Mouse (Mus musculus) forebrain, embryonic 15.5 days (tissue): ENCODE data around the gene Cercam. TPM values are rescaled to one million over a fixed set of nuclear protein-coding genes. Genes with fewer than 3 reads are reported as not detected.

ENCODE experiments used
- ATAC-seq: fragments of 200-750 bp; cut with Nextera tagmentation; replicated peaks from 2 replicates; pipeline ENCODE4 v1.8.0; 2017; ENCODE audit warnings: mild to moderate bottlenecking, moderate TSS enrichment, moderate library complexity
- H3K27ac ChIP-seq: fragments of 300-500 bp; sonication (generic); replicated peaks from 2 replicates; pipeline ENCODE4 v1.5.1; 2015; ENCODE audit warnings: mild to moderate bottlenecking, inconsistent platforms
- H3K27me3 ChIP-seq: fragments of 300-500 bp; sonication (generic); 2 replicates; pipeline ENCODE4 v1.6.1; 2015; ENCODE audit warnings: inconsistent platforms
- H3K36me3 ChIP-seq: fragments of 300-500 bp; sonication (generic); 2 replicates; pipeline ENCODE4 v1.6.1; 2015; ENCODE audit warnings: mild to moderate bottlenecking, inconsistent platforms
- H3K4me1 ChIP-seq: fragments of 300-500 bp; sonication (generic); 2 replicates; pipeline ENCODE4 v1.6.1; 2015; ENCODE audit warnings: inconsistent platforms
- H3K4me2 ChIP-seq: fragments of 300-500 bp; sonication (generic); replicated peaks from 2 replicates; pipeline ENCODE4 v1.6.1; 2015; ENCODE audit warnings: mild to moderate bottlenecking, inconsistent platforms
- H3K4me3 ChIP-seq: fragments of 300-500 bp; sonication (generic); 2 replicates; pipeline ENCODE4 v1.5.1; 2015; ENCODE audit warnings: mild to moderate bottlenecking, inconsistent platforms
- H3K9ac ChIP-seq: fragments of 300-500 bp; sonication (generic); replicated peaks from 2 replicates; pipeline ENCODE4 v1.6.1; 2015; ENCODE audit warnings: mild to moderate bottlenecking, inconsistent platforms
- H3K9me3 ChIP-seq: fragments of 300-500 bp; sonication (generic); 2 replicates; pipeline ENCODE4 v1.6.1; 2016; ENCODE audit warnings: inconsistent platforms
- WGBS: fragments of 180-500 bp; shearing (Covaris S2); methylation state at CpG from one replicate; pipeline ENCODE4 v1.1.7; 2015; ENCODE audit warnings: mixed read lengths; 5-methylcytosine and 5-hydroxymethylcytosine counted together
- polyA plus RNA-seq: library from polyadenylated mRNA; unstranded; fragments of >200 nt; fragmentation: Nextera tagmentation; extraction: Ambion mirVana; gene quantifications from 2 replicates; pipeline ENCODE4 v1.2.1, GENCODE M21; 2015

Cercam gene
- polyA plus RNA-seq, 1 experiment from 2014 or later: 7.2 TPM

DNA sequence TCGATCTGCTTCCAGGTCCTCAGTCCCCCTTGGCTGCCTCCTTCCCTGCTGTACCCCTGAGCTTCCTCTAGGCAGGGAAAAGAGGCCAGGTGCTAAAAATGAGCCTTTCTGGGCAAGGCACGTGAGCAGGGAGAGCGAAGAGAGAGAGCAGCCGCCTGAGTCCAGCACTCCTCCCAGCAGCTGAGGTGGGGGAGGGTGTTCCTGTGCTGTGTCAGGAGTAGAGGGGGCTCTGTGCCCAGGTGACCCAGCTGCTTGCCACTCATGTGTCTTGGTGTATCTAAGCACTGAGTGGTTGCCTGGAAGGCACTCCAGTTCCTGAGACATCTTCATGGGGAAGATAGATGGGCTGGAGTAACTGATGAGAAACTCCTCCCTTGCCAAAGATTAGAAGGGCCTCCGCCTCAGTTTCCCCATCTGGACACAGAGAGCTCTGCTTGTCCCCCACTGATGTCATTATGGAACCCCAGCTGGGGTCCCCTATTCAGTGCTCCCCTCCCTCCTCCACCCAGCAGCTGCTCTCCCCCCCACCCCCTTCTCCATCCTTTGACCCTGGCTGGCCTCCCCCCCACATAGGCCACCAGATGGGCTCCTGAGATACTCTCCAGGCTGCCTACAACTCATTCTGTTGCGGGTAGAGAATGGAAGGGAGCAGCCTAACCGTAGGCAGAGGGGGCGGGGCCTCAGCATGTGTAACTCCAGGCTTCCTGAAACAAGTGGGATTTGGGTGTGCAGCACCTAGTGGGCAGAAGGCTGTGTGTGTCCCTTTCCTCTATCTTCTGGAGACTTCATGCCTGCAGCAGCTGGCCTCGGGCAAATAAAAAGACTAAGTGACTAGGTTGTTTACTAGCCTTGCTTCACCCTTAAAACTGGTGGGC is 25.5 kb upstream of the Cercam start:
- no peaks in the 10 kb centered on the region for H3K9me3 ChIP-seq
- WGBS: 61% methylated on average over 9 of the region's 9 CpGs
- H3K27me3 ChIP-seq: peaks cover 35% of the 10 kb centered on the region
- peaks cover 19% of the 10 kb centered on the region for H3K36me3 ChIP-seq
- no peak overlapping the region for H3K4me2 ChIP-seq
- H3K9ac ChIP-seq: no peak overlapping the region
- no peak for ATAC-seq
- H3K4me3 ChIP-seq: no peak overlapping the region
- peaks cover 13% of the 10 kb centered on the region for H3K4me1 ChIP-seq
- H3K27ac ChIP-seq: no peak overlapping the region

DNA sequence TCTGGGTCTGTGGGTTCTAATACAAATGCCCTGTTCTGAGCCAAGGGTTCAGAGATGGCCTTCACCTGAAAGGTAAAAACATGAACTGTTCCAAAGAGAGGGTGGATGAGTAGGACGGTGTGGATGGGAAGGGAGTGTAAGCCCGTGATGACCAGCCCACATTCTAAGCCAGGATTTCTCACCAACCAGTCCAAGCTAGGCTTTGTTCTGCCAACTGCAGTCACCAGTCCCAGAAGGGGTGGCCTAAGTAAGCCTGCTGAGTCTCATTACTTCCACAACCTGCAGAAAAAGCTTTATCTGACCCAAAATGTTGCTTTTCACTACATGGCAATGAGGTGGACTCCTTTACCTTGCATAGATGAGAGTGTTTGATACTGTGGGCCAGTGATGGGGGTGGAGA is 24.8 kb upstream of the Cercam start:
- H3K36me3 ChIP-seq: peaks cover 19% of the 10 kb centered on the region
- no peak overlapping the region for H3K4me3 ChIP-seq
- H3K9me3 ChIP-seq: no peaks in the 10 kb centered on the region
- no peak overlapping the region for H3K9ac ChIP-seq
- no peak for ATAC-seq
- no peak overlapping the region for H3K27ac ChIP-seq
- H3K27me3 ChIP-seq: peaks cover 41% of the 10 kb centered on the region
- peaks cover 13% of the 10 kb centered on the region for H3K4me1 ChIP-seq
- H3K4me2 ChIP-seq: no peak overlapping the region
- 60% methylated on average over 2 of the region's 2 CpGs for WGBS

DNA sequence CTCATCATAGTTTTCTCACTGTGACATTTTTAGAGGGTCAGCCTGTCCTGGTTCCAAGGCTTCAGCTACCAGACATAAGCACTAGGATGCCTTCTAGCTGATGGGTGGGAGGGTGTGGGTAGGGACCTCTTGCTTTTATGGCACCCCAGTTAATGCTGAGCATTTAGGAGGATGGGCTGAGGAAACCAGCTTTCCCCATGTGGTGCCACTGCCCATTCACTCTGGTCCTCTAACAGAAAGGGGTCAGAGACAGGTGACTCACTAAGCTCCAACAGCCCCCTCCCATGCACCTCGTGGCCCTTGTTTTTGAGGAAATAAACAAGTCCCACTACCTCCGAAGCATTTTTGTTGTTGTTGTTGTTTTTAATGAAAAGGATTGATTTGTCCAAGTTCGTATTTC is 24.3 kb upstream of the Cercam start:
- Histone ChIP-seq H3K27ac (no peak overlapping the region), H3K9ac (no peak overlapping the region), H3K36me3 (peaks cover 19% of the 10 kb centered on the region), H3K9me3 (no peaks in the 10 kb centered on the region), H3K27me3 (peaks cover 42% of the 10 kb centered on the region), H3K4me2 (no peak overlapping the region), H3K4me1 (peaks cover 13% of the 10 kb centered on the region), H3K4me3 (no peak overlapping the region)
- no peak for ATAC-seq
- 15% methylated on average over 3 of the region's 3 CpGs for WGBS

DNA sequence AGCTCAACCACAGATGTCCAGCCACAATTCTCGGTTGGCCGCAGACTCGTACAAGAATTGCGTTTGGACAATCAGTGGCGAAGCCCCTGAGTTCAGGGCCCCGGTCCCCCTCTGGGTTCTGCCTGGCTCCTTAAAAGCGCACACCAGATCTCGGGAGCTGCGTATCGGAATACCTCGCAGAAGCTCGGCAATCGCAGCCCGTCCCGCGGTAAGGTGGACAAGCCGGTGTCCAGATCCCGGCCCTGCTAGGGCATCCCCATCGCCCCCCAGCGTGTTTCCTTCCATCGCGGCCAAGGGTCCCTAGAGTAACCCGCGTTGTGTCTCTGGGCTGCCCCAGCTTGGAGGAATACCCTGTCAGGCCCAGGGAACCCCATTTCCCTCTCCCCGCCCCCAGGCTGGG is 23.3 kb upstream of the Cercam start:
- Histone ChIP-seq H3K27ac (no peak overlapping the region), H3K9me3 (no peaks in the 10 kb centered on the region), H3K9ac (peak overlapping the region; percentile 22), H3K4me3 (peak overlapping the region; percentile 35), H3K4me2 (peak overlapping the region; percentile 49), H3K27me3 (peaks cover 42% of the 10 kb centered on the region), H3K36me3 (peaks cover 19% of the 10 kb centered on the region), H3K4me1 (peaks cover 13% of the 10 kb centered on the region)
- 5% methylated on average over 25 of the region's 25 CpGs for WGBS
- no peak for ATAC-seq

DNA sequence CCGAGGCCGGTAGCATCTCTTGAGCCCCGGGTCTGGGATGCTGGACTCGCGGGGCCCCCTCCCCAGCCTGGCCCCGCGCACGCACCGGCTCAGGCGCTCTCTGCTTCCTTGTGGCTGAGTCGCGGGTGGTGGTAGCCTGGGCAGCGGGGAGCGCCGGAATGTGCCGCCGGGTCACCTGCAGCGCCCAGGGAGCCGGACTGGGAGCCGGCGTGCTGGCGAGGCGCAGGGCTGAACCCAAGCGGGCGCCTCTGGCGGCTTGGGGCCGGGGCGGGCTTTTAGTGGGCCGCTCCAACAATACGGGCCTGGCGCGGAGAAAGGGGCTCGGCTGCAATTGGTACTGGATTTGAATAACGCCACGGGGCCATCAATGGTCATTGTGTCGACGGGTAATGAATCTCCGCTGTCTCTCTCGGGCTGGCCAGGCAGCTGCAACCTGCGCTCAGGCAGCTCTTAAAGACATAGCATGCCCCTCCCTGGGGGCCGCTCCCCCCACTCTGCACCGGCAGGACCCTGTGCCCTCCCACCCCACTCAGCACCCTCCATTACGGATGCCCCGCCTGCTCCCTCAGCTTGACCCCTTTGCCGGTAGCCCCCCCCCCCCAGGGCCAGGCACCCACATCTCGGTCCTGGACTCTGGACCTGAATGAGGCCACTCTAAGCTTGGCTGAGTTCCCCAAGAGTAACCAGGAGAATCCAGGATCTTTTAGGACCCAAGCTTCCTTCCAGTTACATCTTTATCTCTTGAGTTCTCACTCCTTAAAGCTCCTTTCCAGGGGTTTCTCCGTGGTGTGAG is 22.7 kb upstream of the Cercam start:
- H3K4me2 ChIP-seq: peak overlapping the region; percentile 49
- peaks cover 19% of the 10 kb centered on the region for H3K36me3 ChIP-seq
- no peak overlapping the region for H3K27ac ChIP-seq
- H3K27me3 ChIP-seq: peaks cover 42% of the 10 kb centered on the region
- WGBS: 1% methylated on average over 42 of the region's 47 CpGs
- peak overlapping the region; percentile 22 for H3K9ac ChIP-seq
- 0 out of 2 replicates have a peak, but pooled peaks have one; percentile 46 for ATAC-seq
- H3K9me3 ChIP-seq: no peaks in the 10 kb centered on the region
- H3K4me1 ChIP-seq: peaks cover 13% of the 10 kb centered on the region
- peak overlapping the region; percentile 35 for H3K4me3 ChIP-seq

DNA sequence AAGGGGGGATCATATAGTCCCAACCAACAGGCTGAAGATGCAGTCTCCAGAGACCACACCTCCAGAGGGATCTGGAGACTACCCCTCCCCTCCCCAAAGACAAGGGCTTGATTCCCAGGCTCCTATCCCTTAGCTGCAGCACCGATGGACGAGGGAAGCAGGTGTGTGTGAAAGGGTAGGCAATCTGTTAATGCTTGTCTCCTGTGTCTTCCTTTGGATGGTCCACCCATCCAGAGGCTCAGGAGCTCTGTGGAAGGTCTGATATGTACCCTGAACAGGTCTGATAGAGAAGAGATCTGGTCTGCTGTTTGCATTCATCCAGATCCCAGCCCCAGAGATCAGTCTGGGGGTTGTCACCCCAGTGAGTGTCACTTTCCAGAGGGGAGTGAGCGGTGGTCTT is 22.1 kb upstream of the Cercam start:
- H3K36me3 ChIP-seq: peaks cover 14% of the 10 kb centered on the region
- H3K4me3 ChIP-seq: no peak overlapping the region
- WGBS: 33% methylated on average over 3 of the region's 3 CpGs
- H3K27me3 ChIP-seq: peaks cover 42% of the 10 kb centered on the region
- no peak overlapping the region for H3K27ac ChIP-seq
- H3K4me1 ChIP-seq: peaks cover 13% of the 10 kb centered on the region
- no peaks in the 10 kb centered on the region for H3K9me3 ChIP-seq
- no peak for ATAC-seq
- no peak overlapping the region for H3K4me2 ChIP-seq
- H3K9ac ChIP-seq: no peak overlapping the region

DNA sequence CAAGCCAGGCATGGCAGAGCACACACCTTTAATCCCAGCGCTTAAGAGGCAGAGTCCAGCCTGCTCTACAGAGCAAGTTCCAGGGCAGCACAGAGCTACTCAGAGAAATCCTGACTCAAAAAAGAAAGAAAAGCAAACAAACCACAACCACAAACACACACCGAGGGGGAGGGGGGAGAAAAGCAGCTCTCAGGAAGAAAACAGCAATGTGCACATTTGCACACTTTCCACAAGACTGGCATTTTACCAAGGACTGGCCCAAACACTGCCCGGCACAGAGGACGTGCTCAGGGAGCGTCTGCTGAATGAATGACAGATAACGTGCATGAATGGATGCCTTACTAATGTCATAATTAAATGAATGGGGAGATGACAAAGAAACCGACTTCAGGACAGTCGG is 19.9 kb upstream of the Cercam start:
- H3K36me3 ChIP-seq: no peaks in the 10 kb centered on the region
- no peak overlapping the region for H3K27ac ChIP-seq
- H3K9me3 ChIP-seq: no peaks in the 10 kb centered on the region
- no peak overlapping the region for H3K4me2 ChIP-seq
- H3K9ac ChIP-seq: no peak overlapping the region
- H3K27me3 ChIP-seq: peaks cover 35% of the 10 kb centered on the region
- peaks cover 13% of the 10 kb centered on the region for H3K4me1 ChIP-seq
- 63% methylated on average over 8 of the region's 8 CpGs for WGBS
- no peak overlapping the region for H3K4me3 ChIP-seq
- no peak for ATAC-seq

DNA sequence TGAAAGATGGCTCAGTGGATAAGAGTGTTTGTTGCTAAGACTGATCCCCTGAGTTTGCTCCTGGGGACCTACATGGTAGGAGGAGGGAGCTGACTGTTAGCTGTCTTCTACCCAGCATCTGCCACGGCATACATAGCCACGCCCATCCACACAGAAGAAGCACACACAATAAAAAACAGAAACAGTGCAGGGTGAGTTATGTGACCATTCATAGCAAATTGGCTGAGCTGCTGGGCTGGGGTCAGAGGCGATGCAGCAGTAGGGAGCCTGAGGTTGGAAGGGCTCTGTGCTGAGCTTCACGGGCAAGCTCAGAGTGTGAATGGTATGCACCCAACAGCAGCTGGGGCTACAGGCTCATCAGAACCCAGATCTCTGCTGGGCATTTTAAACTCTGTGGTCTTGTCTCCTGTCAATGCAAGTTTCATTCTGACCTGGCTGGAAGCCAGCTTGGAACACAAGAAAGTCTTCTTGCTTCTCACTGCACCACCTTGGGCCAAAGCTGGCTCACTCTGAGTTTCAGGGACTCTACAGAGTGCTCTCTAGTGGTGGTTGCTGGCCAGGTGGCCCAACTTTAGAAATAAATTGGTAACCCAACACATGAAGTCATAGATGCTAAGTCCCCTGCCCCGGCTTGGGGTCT is 19.0 kb upstream of the Cercam start:
- Histone ChIP-seq H3K4me3 (no peak overlapping the region), H3K9ac (no peak overlapping the region), H3K4me1 (peaks cover 13% of the 10 kb centered on the region), H3K27ac (no peak overlapping the region), H3K27me3 (peaks cover 26% of the 10 kb centered on the region; the same call in 1 of the 2 replicates), H3K9me3 (no peaks in the 10 kb centered on the region), H3K4me2 (no peak overlapping the region), H3K36me3 (no peaks in the 10 kb centered on the region)
- ATAC-seq: no peak
- WGBS: 57% methylated on average over 5 of the region's 5 CpGs

DNA sequence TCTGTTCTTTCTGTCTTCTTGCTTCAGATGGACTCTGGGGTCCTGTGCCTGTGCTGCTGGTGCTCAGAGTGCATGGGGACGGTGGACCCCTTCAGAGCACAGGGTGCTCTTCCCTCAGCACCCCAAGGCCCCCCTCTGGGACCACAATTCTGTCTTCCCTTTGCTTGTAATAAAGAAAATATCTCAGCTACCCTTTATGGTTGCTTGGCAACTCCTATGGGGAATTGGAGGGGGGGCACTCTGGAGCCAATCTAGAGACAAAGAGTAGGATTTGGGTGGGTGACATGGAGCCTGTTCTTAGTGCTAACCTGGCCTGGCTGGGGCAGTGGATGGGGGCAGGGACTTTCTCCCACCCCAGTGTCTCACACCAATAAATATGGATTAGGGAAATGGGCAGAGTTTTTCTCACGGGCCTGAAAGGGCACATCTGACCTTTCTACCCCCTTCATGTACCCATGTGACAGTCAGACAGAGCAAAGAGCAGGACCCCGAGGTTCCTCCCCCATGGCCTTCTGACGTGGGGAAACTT is 15.9 kb upstream of the Cercam start:
- Histone ChIP-seq H3K4me2 (no peak overlapping the region), H3K36me3 (no peaks in the 10 kb centered on the region), H3K27me3 (peaks cover 8% of the 10 kb centered on the region; the same call in 1 of the 2 replicates), H3K9me3 (no peaks in the 10 kb centered on the region), H3K4me1 (0 out of 2 replicates have a peak, but pooled peaks cover 6% of the 10 kb centered on the region), H3K4me3 (no peak overlapping the region), H3K27ac (no peak overlapping the region), H3K9ac (no peak overlapping the region)
- no peak for ATAC-seq
- 27% methylated on average over 4 of the region's 4 CpGs for WGBS

DNA sequence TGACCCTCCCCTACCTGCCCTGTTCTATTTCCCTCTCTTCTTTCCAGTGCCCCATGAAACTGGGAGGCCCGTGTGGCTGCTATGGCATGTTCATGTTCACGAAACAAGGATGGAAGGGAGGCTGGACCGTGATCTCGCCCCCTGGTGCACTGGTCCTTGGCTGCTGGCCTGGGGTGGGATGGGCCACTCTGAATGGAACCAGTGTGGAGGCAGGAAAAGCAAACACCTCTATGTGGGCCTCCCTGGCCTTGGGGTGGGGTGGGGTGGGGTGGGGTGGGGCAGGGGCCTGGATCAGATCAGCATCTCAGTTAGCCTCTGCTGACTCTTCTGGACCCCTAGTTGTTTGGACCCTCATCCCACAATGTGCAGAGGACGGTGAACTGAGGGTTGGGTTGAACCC is 15.2 kb upstream of the Cercam start:
- H3K27ac ChIP-seq: no peak overlapping the region
- H3K4me2 ChIP-seq: no peak overlapping the region
- H3K9ac ChIP-seq: no peak overlapping the region
- no peak overlapping the region for H3K4me3 ChIP-seq
- H3K9me3 ChIP-seq: no peaks in the 10 kb centered on the region
- peaks cover 4% of the 10 kb centered on the region; the same call in 1 of the 2 replicates for H3K27me3 ChIP-seq
- no peak for ATAC-seq
- 73% methylated on average over 5 of the region's 5 CpGs for WGBS
- H3K36me3 ChIP-seq: no peaks in the 10 kb centered on the region
- H3K4me1 ChIP-seq: 0 out of 2 replicates have a peak, but pooled peaks cover 6% of the 10 kb centered on the region

DNA sequence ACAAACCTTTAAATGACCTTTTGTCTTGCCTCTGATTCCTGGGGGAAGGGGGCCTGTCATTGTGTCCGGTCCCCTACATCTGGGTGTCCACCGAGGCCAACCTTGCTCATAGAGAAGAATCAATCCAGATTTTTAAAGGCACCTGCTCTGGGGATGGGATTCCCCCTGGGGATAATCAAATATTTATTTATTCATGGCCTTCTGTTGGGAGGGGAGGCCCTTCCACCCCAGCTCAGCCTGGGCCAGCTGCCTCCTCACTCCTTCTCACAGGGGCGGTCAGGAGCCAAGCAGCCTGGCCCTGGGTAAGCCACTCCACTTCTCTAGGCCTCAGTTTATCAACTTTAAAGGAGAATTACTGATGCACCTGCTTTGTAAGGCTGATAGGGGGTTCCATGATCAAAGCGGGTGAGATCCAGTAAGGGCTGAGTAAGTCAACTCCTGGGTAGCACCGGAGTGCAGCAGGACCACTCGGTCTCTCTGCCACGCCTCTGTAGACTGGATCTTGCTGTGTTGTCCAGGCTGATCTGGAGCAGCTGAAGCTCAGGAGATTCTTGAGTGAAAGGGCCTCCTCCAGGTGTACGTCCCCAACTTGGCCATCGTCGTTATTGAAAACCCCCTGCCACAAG is 13.3 kb upstream of the Cercam start:
- H3K27ac ChIP-seq: no peak overlapping the region
- no peaks in the 10 kb centered on the region for H3K27me3 ChIP-seq
- 74% methylated on average over 10 of the region's 10 CpGs for WGBS
- H3K9me3 ChIP-seq: no peaks in the 10 kb centered on the region
- H3K4me1 ChIP-seq: 0 out of 2 replicates have a peak, but pooled peaks cover 6% of the 10 kb centered on the region
- no peak overlapping the region for H3K4me3 ChIP-seq
- H3K9ac ChIP-seq: no peak overlapping the region
- no peaks in the 10 kb centered on the region for H3K36me3 ChIP-seq
- H3K4me2 ChIP-seq: no peak overlapping the region
- ATAC-seq: no peak
